Comparison of ENCODE assay signal across 8 mouse cellular contexts in genomic region chrX:159626907-159627587, GRCm38 (mm10). TPM values are rescaled to one million over a fixed set of nuclear protein-coding genes. Genes with fewer than 3 reads are reported as not detected.
A peak's percentile ranks its signal among the peaks of the same experiment; 100 is the strongest.
DNase-seq lines count a peak whose midpoint lies in the region; ATAC-seq lines count a peak whose summit lies in the region.

Gene Sh3kbp1 (plus strand): TSS chrX:159627272.

- peak within 1 kb of the TSS; percentile 68 for H3K4me2 ChIP-seq in forebrain, embryonic 11.5 days (ENCODE audit: low read depth, low read length, severe bottlenecking)
- peak within 1 kb of the TSS; percentile 76 for H3K4me2 ChIP-seq in heart, embryonic 14.5 days (ENCODE audit: low read length)
- peak within 1 kb of the TSS; percentile 91 for H3K4me2 ChIP-seq in liver, embryonic 13.5 days
- H3K4me2 ChIP-seq in stomach, embryonic 16.5 days (ENCODE audit: low read depth, low read length): peak within 1 kb of the TSS; percentile 71

- H3K36me3 ChIP-seq in forebrain, embryonic 11.5 days (ENCODE audit: control insufficient read depth, insufficient read depth, low read length): no peaks in the 10 kb centered on the region
- no peaks in the 10 kb centered on the region for H3K36me3 ChIP-seq in heart, embryonic 14.5 days (ENCODE audit: control insufficient read depth, insufficient read depth, low read length)
- H3K36me3 ChIP-seq in liver, embryonic 13.5 days: no peaks in the 10 kb centered on the region
- H3K36me3 ChIP-seq in stomach, embryonic 16.5 days (ENCODE audit: control insufficient read depth, insufficient read depth, low read length): no peaks in the 10 kb centered on the region

- WGBS in forebrain, embryonic 11.5 days: 16% methylated on average over 25 of the region's 60 CpGs
- 12% methylated on average over 49 of the region's 60 CpGs for WGBS in heart, embryonic 14.5 days
- 12% methylated on average over 35 of the region's 60 CpGs for WGBS in liver, embryonic 13.5 days (ENCODE audit: insufficient replicate concordance)
- 17% methylated on average over 58 of the region's 60 CpGs for WGBS in stomach, embryonic 16.5 days

- ATAC-seq in forebrain, embryonic 11.5 days (replicated peaks; ENCODE audit: low FRiP score): peak; percentile 91
- ATAC-seq in heart, embryonic 14.5 days (ENCODE audit: insufficient number of reproducible peaks, insufficient read depth, low FRiP score, low read depth): peak; percentile 86
- ATAC-seq in liver, embryonic 13.5 days (ENCODE audit: low read depth): peak; percentile 95
- peak; percentile 88 for ATAC-seq in stomach, embryonic 16.5 days (ENCODE audit: insufficient read depth, low FRiP score)

- peak; percentile 19 to 38 for DNase-seq in CD8-positive naive resting alpha-beta T cell, adult 2 months (ENCODE audit: low read depth in 2 of 2, low spot score in 2 of 2)
- DNase-seq in c-Kit-negative CD71-positive TER-119-positive erythroid progenitor cells, embryonic 14.5 days (ENCODE audit: low read depth, low spot score): peak; percentile 46
- peak; percentile 85 for DNase-seq in forebrain, embryonic 11.5 days (ENCODE audit: low spot score)
- DNase-seq in kidney, postnatal 10 days: peak; percentile 88
- DNase-seq in liver, embryonic 13.5 days: peak; percentile 66
- DNase-seq in natural killer cell, adult 2 months (ENCODE audit: low spot score in 2 of 2): peak; percentile 35 to 55

- peaks cover 6% of the 10 kb centered on the region; the same call in 1 of the 2 replicates for H3K27me3 ChIP-seq in forebrain, embryonic 11.5 days (ENCODE audit: control insufficient read depth, insufficient read depth, low read length)
- H3K27me3 ChIP-seq in heart, embryonic 14.5 days (ENCODE audit: control insufficient read depth, insufficient read depth, low read length): no peaks in the 10 kb centered on the region
- H3K27me3 ChIP-seq in liver, embryonic 13.5 days: no peaks in the 10 kb centered on the region
- peaks cover 4% of the 10 kb centered on the region; the same call in 1 of the 2 replicates for H3K27me3 ChIP-seq in stomach, embryonic 16.5 days (ENCODE audit: control insufficient read depth, insufficient read depth, low read length)

- peak within 1 kb of the TSS; percentile 60 for H3K9ac ChIP-seq in forebrain, embryonic 11.5 days (ENCODE audit: low read length)
- H3K9ac ChIP-seq in heart, embryonic 14.5 days (ENCODE audit: low read length): peak within 1 kb of the TSS; percentile 77
- peak within 1 kb of the TSS; percentile 79 for H3K9ac ChIP-seq in liver, embryonic 13.5 days
- H3K9ac ChIP-seq in stomach, embryonic 16.5 days (ENCODE audit: low read length): peak within 1 kb of the TSS; percentile 73

- H3K4me1 ChIP-seq in forebrain, embryonic 11.5 days (replicated peaks; ENCODE audit: control insufficient read depth, insufficient read depth, low read length): no peaks in the 10 kb centered on the region
- H3K4me1 ChIP-seq in heart, embryonic 14.5 days (ENCODE audit: control insufficient read depth in 2 of 2, insufficient read depth in 2 of 2, low read length in 2 of 2): peaks cover 0 to 5% of the 10 kb centered on the region in 2 experiments; a peak in 1 of 4 replicates
- peaks cover 19% of the 10 kb centered on the region for H3K4me1 ChIP-seq in liver, embryonic 13.5 days (replicated peaks)
- H3K4me1 ChIP-seq in stomach, embryonic 16.5 days (ENCODE audit: control insufficient read depth, insufficient read depth, low read length): no peaks in the 10 kb centered on the region

- H3K27ac ChIP-seq in forebrain, embryonic 11.5 days (ENCODE audit: low read depth, low read length): no peak within 1 kb of the TSS
- H3K27ac ChIP-seq in heart, embryonic 14.5 days (replicated peaks in 1 of 2; ENCODE audit: control insufficient read depth in 1 of 2, insufficient read depth in 1 of 2, low read depth in 2 of 2, low read length in 2 of 2): peak within 1 kb of the TSS; percentile 51 to 57; a peak in 3 of 4 replicates
- H3K27ac ChIP-seq in liver, embryonic 13.5 days: peak within 1 kb of the TSS; percentile 69
- H3K27ac ChIP-seq in stomach, embryonic 16.5 days (ENCODE audit: low read length): peak within 1 kb of the TSS; percentile 64

- H3K9me3 ChIP-seq in forebrain, embryonic 11.5 days (ENCODE audit: control insufficient read depth, low read length): no peaks in the 10 kb centered on the region
- H3K9me3 ChIP-seq in heart, embryonic 14.5 days (ENCODE audit: control insufficient read depth, low read length): no peaks in the 10 kb centered on the region
- H3K9me3 ChIP-seq in liver, embryonic 13.5 days (replicated peaks): no peaks in the 10 kb centered on the region
- no peaks in the 10 kb centered on the region for H3K9me3 ChIP-seq in stomach, embryonic 16.5 days (replicated peaks; ENCODE audit: control insufficient read depth, low read length)

- peak within 1 kb of the TSS; percentile 50 for H3K4me3 ChIP-seq in forebrain, embryonic 11.5 days (ENCODE audit: low read depth, low read length)
- H3K4me3 ChIP-seq in heart, embryonic 14.5 days (ENCODE audit: control insufficient read depth in 1 of 2, insufficient read depth in 1 of 2, low read depth in 1 of 2, low read length in 2 of 2): peak within 1 kb of the TSS; percentile 60 to 73
- H3K4me3 ChIP-seq in liver, embryonic 13.5 days (replicated peaks): peak within 1 kb of the TSS; percentile 70
- H3K4me3 ChIP-seq in stomach, embryonic 16.5 days (replicated peaks; ENCODE audit: low read length): peak within 1 kb of the TSS; percentile 59

RNA-seq across cellular contexts. Expression of gene Sh3kbp1, which starts in this region (rescaled TPM):
- 24.6 and 28.5 TPM in 2 replicates for polyA plus RNA-seq in forebrain, embryonic 11.5 days (2014; fragmentation: Nextera tagmentation; extraction: Ambion mirVana)
- polyA plus RNA-seq in heart, embryonic 14.5 days (2014; fragmentation: Nextera tagmentation; extraction: Ambion mirVana): 132 and 157 TPM in 2 replicates
- 10.7 and 14.3 TPM in 2 replicates for polyA plus RNA-seq in liver, embryonic 13.5 days (2015; fragmentation: Nextera tagmentation; extraction: Ambion mirVana)
- 23.3 and 29.6 TPM in 2 replicates for polyA plus RNA-seq in stomach, embryonic 16.5 days (2015; fragmentation: Nextera tagmentation; extraction: Ambion mirVana)

Comparison
In these comparisons a context has a peak if more than half of its experiments do, and no peak if none do; other contexts are left out.
1. DNase-seq: peak in every context shown above with its lines; median percentile 88 in kidney, postnatal 10 days; 85 in forebrain, embryonic 11.5 days; 66 in liver, embryonic 13.5 days; 46 in c-Kit-negative CD71-positive TER-119-positive erythroid progenitor cells, embryonic 14.5 days; 45 in natural killer cell, adult 2 months; 28 in CD8-positive naive resting alpha-beta T cell, adult 2 months.